Mouse (Mus musculus): Measurements from ENCODE around the gene Tnrc6c. TPM values are rescaled to one million over a fixed set of nuclear protein-coding genes. Genes with fewer than 3 reads are reported as not detected.
A peak's percentile ranks its signal among the peaks of the same experiment; 100 is the strongest.

Gene Tnrc6c
- total RNA-seq, 2 experiments from 2014 or later: 18.5 to 24.8 TPM

DNA sequence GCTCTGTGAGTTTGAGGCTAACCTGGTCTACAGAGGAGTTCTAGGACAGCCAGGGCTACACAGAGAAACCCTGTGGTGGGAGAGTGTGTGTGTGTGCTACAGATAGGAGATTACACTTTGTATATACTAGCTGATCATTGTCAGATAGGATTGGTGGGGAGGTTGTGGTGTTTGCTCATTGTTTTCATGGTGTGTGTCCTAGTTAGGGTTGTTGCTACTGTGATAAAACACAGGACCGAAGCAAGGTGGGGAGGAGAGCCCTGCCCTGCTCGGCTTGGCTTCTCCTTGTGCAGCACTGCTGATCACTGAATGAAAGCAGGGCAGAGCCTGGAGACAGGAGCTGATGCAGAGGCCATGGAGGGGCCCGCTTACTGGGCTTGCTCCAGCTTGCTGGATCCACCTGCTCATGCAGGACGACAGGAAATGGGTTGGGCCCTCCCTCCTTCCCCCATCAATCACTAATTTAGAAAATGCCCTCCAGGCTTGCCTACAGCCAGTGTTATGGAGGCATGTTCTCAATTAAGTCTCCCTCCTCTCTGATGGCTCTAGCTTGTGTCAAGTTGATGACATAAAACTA, 89.5 kb downstream of the Tnrc6c start:
- Histone ChIP-seq H3K27ac (no peak overlapping the region), H3K4me3 (no peak overlapping the region)
- no peak for DNase-seq
- intact Hi-C loops (cut with DNase I): loop anchor here (5.0 kb wide), 1 partner anchor 44 kb away; no protein-coding TSS in a partner anchor
- TF ChIP-seq CTCF (IDR thresholded peaks at IDR 0.05): no peak

DNA sequence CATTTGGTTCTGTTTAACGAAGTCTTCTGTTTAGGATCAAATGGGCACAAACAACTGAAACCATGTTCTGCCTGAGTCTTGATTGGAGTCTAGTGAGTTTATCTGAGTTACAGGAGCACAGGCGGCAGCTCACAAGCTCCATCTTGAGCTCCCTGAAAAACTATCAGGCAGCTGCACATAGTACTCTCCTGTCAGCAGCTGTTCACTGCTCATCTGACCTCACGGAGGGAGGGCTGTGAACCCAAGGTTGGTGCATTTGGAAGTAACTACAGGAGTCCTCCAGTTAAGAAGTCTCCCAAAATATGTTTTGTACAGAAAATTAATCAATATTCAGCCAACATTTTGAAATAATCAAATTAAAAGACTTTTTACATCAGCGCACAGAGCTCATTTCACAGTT, 94.5 kb downstream of the Tnrc6c start:
- H3K27ac ChIP-seq: peak overlapping the region; percentile 66
- intact Hi-C loops (cut with DNase I): no loop called here
- TF ChIP-seq CTCF (IDR thresholded peaks at IDR 0.05): no peak
- peak; percentile 31 for DNase-seq
- H3K4me3 ChIP-seq: no peak overlapping the region

DNA sequence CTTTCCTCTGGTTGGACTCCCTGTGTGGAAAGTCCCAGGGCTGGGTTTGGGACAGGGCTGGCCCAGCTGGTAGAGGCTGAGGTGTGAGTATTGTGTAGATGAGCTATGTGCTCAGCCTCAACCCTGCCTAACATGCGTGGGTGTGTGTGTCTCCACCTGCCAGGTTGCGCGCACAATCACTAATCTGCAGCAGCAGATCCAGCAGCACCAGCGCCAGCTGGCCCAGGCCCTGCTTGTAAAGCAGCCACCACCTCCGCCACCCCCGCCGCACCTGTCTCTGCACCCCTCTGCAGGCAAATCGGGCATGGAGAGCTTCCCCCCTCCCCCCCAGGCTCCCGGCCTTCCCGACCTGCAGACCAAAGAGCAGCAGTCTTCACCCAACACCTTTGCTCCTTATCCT, 95.3 kb downstream of the Tnrc6c start:
- DNase-seq: peak; percentile 79
- intact Hi-C loops (cut with DNase I): no loop called here
- no peak overlapping the region for H3K4me3 ChIP-seq

DNA sequence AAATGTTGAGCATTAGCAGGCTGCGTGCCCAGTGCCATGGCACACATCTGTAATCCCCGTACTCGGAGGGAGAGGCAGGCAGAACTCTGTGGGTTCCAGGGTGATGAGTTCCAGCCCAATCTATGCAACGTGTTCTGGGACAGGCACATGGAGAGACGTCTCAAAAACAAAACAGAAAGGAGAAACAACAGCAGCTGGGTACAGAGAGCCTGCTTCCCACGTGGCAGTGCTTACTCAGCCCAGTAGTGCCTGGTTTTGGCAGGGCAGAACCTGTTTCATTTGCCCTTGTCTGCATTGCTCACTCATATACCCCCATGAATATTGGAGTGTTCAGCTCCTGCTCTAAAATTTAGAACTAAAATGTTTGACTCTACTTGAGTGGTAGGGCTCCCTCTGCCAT, 97.5 kb downstream of the Tnrc6c start:
- no peak for TF ChIP-seq CTCF (IDR thresholded peaks at IDR 0.05)
- intact Hi-C loops (cut with DNase I): no loop called here
- Histone ChIP-seq H3K4me3 (no peak overlapping the region), H3K27ac (no peak overlapping the region)
- no peak for DNase-seq

More for the DNA sequence above, 95.3 kb downstream of the Tnrc6c start:
- H3K27ac ChIP-seq: peak overlapping the region; percentile 66
- TF ChIP-seq CTCF (IDR thresholded peaks at IDR 0.05): no peak

DNA sequence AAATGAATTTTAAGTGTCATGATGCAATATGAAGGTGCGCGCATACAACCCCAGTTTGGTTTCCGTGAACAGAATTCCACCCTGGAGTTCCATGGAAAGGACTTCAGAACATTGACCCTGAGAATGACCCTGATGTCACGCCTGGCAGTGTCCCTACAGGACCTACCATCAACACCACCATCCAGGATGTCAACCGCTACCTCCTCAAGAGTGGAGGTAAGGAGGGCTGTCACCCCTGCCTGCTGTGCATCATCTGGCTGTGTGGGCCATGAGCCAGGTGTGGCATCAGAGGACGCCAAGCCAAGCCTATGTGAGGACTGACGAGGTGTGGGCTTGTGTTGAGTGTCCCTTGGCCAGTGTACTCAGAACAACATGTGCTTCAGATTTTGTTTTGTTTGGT, 101.8 kb downstream of the Tnrc6c start:
- no peak for DNase-seq
- Histone ChIP-seq H3K27ac (no peak overlapping the region), H3K4me3 (no peak overlapping the region)
- intact Hi-C loops (cut with DNase I): no loop called here
- TF ChIP-seq CTCF (IDR thresholded peaks at IDR 0.05): no peak

DNA sequence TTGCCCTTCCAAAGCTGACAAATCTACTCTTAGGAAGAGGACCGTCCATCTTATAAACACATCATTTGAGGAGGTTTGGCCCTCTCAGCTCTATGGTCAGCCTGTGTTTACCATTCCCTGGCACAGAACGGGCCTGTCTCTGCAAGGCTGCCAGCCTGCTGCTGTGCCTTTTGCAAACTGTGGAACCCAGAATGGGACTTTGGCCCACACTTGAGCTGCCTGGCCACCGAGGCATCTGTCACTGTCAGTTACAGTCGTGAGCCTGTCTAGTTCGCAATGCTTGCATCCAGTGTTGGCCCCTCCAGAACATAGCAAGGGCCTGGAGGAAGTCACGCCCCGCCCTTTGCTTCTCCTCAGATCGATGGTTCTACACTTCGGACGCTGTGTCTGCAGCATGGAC, 105.2 kb downstream of the Tnrc6c start:
- Histone ChIP-seq H3K27ac (peak overlapping the region; percentile 71), H3K4me3 (no peak overlapping the region)
- peak; percentile 79 for DNase-seq
- TF ChIP-seq CTCF (IDR thresholded peaks at IDR 0.05): no peak
- intact Hi-C loops (cut with DNase I): no loop called here

DNA sequence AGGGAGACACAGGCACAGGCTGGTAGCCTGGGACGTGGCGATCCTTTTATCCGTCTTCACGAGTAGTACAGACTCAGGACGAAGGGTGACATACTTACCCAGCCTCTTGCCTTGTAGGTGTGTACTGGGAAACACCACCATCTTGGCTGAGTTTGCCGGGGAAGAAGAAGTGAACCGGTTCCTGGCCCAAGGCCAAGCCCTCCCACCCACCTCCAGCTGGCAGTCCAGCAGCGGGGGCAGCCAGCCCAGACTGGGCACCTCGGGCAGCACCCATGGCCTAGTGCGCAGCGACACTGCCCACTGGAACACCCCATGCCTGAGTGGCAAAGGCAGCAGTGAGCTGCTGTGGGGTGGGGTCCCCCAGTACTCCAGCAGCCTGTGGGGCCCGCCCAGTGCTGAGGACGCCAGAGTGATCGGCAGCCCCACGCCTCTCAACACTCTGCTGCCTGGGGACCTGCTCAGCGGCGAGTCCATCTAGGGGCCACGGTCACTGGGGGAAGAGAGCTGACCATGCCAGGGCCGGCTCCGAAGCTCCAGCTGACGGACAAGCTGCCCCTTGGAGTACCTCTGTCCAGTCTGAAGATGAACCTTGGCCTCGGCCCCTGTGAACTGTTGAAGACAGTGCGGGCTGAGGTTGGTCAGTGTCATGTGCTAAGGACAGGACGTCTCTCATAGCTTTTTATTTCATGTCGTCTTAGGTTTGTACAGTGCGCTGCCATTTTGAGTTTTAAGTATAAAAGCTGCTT, 106.5 kb downstream of the Tnrc6c start:
- Histone ChIP-seq H3K4me3 (no peak overlapping the region), H3K27ac (peak overlapping the region; percentile 40; the same call in 1 of the 2 replicates)
- TF ChIP-seq CTCF (IDR thresholded peaks at IDR 0.05): no peak
- no peak for DNase-seq
- intact Hi-C loops (cut with DNase I): no loop called here

DNA sequence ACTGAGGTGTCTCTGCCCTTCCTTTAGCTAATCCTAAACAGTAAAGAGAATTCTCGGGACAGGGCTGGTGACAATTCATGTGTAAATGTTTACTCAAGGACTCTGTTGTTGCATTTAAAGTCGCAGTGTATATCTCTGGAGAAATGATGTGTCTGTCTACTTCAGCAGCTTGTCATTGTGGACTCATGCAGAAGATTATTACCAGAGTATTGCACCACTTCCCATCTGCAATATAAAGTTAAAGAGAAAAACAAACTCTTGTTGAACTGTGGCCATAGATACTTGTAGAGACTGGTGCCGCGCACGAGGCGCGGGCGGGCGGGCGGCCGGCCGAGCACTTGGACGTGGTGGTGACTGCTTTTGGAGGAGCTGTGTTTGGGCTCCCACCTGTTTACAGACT, 107.7 kb downstream of the Tnrc6c start:
- intact Hi-C loops (cut with DNase I): no loop called here
- DNase-seq: no peak
- no peak for TF ChIP-seq CTCF (IDR thresholded peaks at IDR 0.05)
- H3K27ac ChIP-seq: no peak overlapping the region
- H3K4me3 ChIP-seq: no peak overlapping the region

DNA sequence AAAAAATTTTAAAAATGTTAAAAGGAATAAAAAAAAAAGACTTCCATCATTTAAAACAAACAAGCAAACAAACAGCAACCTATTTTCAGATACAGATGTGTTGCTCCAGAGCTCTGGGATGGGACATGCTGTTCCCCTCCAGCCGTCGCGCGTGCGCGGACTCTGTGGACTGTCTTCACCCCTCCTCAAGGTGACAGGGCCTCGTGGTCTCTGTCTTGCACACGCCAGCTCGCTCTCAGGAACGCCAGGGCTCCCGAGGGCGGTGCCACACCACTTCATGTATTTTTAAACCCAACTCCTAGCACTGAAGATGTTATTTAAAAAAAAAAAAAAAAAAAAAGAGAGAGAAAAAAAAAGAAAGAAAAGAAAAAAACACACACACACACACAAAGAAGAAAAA, 108.2 kb downstream of the Tnrc6c start:
- no peak for TF ChIP-seq CTCF (IDR thresholded peaks at IDR 0.05)
- intact Hi-C loops (cut with DNase I): no loop called here
- Histone ChIP-seq H3K27ac (no peak overlapping the region), H3K4me3 (no peak overlapping the region)
- no peak for DNase-seq

DNA sequence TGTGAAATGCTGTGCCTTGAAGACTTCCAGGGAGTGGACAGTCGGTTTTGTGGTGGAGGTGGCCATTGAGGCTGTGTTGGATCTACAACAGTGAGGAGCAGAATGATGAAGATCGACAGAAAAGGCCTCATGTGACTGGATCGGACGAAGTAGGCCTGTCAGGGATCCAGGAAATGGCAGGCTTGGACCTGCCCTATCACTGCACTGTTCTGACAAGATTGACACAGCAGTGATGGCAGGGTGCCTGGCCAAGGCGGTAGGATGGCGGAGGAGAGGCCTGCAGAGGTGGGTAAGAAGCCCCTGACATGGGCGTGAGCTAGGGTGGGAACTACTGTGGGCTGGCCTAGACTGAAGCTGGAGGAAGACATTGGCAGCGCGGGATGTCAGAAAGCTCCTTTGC, 110.2 kb downstream of the Tnrc6c start:
- intact Hi-C loops (cut with DNase I): no loop called here
- no peak for TF ChIP-seq CTCF (IDR thresholded peaks at IDR 0.05)
- Histone ChIP-seq H3K4me3 (no peak overlapping the region), H3K27ac (no peak overlapping the region)
- no peak for DNase-seq

DNA sequence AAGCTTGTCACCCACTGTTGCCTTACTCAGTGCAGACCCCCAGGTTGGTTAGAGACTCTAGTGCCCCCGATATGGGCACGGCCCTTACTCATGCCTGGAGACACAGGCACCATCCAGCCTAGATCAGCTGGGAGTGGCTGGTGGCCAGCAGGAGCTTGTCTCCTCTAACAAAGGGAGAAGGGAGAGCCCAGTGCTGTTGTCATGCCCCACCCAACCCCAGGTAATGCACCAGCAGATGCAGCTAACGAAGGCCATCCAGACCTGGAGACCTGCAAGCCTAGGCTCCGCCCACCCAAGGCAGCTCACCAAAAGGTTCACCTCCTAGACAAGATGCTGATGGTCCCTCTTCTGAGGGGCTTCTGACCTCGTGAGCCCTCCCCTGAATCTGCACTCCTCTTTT, 111.3 kb downstream of the Tnrc6c start:
- no peak for TF ChIP-seq CTCF (IDR thresholded peaks at IDR 0.05)
- H3K4me3 ChIP-seq: no peak overlapping the region

DNA sequence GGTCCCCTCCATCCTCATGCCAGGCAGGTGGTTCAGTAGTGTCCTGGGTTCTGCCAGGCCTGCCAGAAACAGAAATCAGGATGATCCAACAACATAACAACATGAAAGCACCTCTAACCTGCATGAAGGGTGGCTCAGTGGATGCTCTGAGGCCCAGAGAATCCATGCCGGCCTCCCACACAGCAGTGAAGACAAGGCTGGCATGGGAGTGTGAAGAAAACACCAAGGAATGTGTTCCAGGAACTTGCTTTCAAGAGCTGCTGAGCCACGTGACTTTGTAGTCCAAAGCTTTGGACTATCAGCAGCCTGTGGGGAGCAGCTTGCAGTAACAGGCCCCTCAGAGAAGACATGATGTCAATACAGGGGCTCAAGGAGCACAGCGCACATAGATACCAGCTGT, 112.2 kb downstream of the Tnrc6c start:
- DNase-seq: no peak
- no peak overlapping the region for H3K4me3 ChIP-seq
- no peak overlapping the region for H3K27ac ChIP-seq
- intact Hi-C loops (cut with DNase I): no loop called here
- TF ChIP-seq CTCF (IDR thresholded peaks at IDR 0.05): no peak

More for the DNA sequence above, 111.3 kb downstream of the Tnrc6c start:
- no peak for DNase-seq
- intact Hi-C loops (cut with DNase I): no loop called here
- H3K27ac ChIP-seq: no peak overlapping the region

DNA sequence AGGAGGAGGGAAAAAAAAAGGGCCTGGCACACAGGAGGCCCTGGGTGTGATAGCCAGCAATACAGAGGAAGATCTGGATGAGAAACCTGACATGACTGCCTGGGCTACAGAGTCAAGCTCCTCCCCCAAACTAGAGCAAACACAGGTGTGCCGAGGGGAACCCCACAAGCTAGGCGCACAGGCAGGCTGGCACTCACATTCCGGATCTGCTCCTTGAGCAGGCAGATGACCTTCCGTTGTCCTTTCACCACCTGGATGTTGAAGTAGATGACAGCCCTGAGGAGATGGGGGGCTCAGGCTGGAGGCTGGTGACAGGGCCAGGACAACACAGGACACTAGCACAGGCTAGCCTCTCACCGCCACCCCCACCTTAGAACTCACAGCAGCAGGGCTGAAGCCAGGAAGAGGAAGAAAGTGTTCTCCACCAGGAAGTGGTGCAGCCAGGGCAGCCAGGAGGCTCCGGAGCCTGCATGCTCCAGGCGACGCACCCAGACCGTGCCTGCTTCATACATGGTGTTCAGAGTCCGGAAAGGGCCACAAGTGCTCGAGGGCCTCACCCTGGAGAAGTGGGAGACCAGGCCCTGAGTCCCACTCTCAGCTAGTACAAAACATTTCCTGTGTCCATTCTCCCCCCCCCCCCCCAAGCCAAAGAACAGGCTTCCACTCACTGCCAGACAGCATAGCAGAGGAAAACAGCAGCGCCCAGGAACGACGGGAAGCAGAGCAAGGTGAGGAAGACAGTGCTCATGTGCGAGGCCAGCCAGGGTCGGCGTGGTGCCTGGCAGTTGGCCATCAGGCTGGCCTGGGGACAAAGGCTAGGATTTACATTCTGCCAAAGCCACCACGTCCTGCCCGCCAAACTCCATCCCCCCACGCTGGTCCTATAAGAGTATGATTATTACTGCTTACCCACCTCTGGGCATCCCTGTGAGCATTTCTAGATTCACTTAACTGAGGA, 114.9 kb downstream of the Tnrc6c start:
- TF ChIP-seq CTCF (IDR thresholded peaks at IDR 0.05): no peak
- Histone ChIP-seq H3K4me3 (no peak overlapping the region), H3K27ac (no peak overlapping the region)
- DNase-seq: no peak
- intact Hi-C loops (cut with DNase I): no loop called here
